Mouse (Mus musculus) c-Kit-positive CD71-positive TER-119-negative erythroid progenitor cells, embryonic 14.5 days (primary cell): ENCODE data around the gene Plb1.

ENCODE experiments used
- DNase-seq: peaks from one replicate; pipeline ENCODE4 v3.0.0-alpha.2; 2013; ENCODE audit warnings: low read depth

Plb1 gene

DNA sequence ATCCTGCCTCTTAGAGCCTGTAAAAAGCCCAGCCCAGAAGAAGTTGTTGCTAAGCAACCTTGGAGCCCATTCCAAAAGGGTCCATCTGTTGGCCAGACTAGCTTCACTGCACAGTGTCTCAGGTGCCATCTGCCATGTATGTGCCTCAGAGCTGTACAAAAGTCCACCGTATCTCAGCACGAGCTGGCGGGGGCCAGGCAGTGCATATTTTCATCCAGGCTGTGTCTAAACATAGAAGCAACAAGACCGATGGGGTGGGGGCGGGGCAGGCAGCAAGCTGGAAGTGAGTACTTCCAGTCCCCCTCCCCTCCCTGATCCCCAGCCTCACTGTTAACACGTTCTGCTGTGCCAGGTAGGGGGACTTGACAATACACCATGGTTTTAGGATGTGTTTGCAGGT is 102.7 kb downstream of the Plb1 start:
- no peak for DNase-seq

DNA sequence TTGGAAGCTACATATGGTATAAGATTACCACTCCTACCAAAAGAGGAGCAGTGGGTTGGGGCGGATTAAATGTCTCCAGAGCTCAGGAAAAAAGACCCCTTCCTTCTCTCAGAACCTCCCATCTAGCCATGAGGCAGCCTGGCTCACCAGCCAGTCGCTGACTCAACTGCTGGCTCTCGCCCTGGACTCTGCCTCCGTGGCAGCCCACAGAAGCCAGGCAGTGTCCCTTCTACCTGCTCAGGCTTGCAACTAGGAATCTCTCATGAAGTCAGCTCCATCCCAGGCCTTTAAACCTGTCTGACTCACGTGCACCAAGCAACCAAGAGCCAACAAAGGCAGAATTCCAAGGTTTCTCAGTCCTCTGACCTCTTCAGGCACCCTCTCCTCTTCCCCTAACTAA is 103.6 kb downstream of the Plb1 start:
- DNase-seq = no peak

DNA sequence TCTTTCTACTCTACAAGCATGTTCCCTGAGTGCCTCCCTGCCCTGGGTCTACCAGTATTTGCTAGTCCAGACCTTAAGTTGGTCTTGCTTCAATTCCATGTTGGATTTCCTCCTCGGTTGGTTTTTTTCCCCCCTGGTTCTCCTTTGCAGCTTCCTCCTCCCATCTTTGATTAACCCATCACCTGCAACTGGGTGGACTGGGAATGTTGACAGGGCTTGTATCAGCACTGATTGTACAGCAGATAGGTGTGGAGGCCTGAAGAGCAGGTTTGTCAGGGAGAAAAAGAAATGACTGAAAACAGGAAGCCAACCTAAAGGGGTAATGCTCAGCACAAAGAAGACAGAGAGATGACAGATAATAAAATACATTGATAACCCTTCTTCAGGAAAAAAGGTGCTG is 104.8 kb downstream of the Plb1 start:
- no peak for DNase-seq

DNA sequence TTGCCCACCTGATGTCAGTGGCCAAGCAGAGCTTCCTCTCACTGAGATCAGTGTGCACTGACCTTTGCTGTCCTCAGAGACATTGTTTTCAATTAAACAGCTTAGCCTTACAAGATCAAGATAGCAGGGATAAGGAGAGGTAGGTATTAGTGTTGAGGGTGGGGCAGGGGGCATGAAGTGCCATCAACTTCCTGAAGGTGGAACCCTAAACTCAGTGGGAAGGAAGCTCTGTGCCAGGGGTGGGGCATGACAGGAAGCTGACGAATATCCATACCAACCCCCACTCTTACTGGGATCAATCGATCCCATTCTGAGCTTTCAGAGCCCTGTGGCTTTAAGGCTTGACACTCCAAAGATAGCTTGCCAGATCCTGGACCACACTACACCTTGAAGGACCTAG is 105.8 kb downstream of the Plb1 start:
- DNase-seq = no peak

DNA sequence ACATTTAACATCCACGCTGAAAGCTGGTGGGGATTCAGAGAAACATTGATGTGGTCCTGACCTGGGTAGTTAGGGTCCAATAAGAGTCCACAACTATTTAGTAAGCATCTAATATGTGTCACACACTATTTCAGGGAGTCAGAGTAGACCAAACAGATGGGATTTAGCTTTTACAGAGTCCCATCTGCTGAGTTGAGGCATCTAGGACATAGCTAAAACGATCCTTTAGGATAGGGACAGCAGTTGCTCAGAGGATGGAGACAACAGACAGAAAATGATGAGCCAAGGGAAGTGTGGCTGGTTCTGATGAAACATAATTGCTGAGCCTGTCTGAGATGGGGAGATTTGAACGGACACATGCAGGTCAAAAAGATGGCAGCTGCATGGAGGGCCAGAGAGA is 106.3 kb downstream of the Plb1 start:
- no peak for DNase-seq

DNA sequence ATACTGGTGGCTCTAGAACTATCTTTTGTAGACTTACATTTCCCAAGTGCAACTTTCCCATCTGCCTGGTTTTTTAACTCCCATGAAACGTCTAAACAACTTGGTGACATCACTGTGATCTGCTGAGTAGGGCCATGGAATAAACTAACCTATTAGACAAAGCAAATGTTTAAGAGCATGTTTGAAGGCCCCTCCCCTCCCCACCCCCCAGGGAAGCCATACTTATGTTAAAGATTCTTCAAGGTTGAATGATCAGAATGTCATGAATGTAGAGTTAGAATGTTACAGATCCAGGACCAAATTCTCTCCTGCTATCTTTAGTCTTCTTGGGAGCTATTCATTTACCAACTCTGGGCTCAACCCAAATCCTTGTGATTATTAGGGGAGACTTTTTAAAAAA is 107.7 kb downstream of the Plb1 start:
- DNase-seq = no peak

DNA sequence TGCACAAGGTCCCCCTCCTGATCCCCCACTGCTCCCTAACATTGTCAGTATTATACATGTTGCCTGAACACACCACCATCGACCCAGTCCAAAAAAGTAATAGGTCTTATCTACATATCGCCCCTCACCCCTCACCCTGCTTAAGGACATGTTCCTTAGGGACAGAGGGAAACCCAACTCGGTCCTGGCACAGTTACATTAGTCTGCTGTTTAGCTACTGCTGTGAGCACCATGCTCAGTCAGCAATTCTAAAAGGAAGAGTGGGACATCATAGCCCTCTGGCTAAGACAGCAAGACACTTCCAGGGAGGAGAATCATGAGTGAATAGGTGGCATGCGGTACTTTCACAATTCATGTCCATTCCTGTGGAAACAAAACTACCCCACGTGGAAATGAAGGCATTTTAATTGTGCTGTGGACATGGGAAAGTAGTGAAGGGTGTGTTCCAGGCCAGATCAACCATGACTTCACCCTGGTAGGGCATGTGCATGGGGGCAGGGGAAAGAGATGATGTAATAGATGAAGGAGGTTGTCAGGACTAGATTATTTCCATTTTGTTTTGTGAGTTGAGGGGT is 110.3 kb downstream of the Plb1 start:
- DNase-seq = no peak

DNA sequence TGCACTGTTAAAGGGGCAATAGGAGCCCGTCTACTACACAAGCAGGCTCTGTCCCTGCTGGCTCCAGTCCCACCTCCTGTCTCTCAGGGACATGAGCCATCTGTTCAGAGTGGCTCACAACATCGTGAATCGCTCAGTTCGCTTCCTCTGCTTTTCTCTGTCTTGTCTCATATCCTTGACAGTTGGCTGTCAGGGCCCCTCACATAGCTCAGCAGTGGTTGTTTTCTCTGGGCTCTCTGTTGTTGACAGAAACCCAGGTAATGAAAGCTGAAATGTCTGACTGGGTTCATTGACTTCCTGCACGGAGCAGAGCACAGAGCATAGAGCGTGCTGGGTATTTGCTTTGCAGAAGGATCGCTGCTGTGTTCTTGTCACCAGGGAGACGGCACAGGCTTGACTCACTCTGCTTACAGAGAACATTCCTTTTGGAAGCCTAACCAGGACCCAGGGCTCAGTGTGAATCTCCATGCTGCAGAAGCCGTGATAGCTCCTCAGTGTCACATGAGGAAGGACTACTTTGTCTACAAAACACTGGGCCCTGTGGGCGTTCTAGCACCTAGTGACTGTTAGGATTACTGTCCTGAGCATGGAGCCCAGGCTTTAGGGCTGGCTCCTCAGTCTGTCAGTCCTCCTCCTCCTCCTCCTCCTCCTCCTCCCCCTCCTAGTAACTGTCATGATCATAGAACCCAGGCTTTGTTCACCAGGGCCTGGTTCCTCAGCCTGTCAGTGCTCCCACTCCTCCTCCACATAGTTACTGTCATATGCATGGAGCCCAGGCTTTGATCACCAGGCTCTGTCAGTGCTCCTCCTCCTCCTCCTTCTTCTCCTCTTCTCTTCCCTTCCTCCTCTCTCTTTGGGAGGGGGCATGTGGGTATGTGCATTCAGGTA is 113.8 kb downstream of the Plb1 start:
- DNase-seq = no peak

DNA sequence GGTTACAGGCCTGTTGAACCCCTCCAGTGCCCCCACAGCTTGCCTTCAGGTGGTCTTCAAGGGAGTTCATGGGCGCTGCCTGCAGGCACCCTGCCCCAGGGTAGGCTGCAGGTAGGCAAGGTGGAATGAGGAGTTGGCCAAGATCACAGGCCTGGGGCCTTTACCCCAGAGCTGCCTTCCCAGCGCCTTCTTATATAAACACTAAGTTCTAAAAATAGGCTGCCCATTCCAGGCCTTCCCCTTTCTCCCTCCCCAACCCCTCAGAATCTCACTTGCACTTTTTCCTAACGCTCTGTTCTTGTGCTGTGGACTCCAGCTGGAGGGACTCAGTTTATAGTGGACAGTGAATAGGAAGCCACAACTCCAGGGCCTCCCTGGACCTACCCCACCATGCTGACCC is 117.2 kb downstream of the Plb1 start:
- DNase-seq = no peak

DNA sequence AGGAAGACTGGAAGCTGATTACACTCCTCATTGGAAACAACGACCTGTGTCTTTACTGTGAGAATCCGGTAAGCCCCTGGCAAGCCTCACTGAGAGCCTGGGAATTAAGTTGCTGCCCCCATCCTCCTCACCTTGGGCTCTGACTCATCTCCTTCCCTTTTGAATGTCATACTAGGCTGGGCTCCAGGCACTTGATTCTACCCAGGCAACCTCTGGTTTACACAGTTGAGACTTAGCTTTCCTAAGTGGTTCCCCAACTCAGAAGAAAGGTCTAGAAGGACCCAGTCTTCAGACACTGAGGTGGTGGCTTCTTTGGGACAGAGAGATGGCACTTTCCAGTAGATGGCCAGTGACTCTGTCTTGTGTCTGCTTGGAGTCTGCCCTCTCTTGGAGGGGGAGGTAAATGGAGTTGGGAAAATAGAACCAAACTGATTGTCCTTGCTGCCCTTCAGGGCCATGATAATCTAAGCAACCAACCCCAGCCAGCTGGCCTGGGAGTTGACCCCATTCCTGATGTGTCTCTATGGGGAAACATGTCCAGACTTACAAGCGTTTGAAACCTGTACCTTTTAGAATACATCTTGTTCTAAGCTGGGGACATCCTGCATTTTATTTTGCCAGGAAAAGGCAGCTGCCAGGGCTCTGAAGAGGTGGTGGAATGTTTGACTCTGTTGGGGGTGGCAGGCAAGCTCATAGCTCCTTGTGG is 118.2 kb downstream of the Plb1 start:
- no peak for DNase-seq

DNA sequence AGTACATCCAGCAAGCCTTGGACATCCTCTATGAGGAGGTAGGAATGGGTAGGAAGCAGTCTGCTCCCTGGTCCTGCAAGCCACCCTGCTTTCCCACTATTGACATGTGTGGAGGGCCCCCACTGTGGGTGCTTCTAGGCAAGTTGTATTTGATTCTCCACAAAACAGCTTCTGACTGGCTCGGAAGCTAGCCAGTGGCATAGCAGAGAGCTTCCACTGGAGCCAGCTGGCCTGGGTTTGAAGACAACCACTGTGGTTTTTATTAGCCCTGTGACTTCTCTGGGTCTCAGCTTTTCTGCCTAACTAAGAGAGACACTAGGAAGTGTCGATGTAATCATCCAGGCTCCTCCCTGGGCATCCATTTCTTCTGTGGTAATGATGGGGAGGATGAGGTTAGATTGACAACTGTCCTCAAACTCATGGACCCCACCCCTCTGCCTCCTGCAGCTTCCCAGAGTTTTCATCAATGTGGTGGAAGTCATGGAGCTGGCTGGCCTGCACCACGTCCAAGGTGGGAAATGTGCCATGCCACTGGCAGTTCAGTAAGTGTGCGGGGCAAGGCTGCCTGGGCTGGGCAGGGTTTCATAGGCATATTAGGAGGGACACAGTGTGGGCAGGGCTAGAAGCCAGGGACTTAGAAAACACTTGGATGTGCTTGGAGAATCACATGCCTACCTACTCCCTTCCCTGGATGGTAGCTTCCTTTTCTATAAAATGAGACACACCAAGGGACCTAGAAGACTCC is 119.4 kb downstream of the Plb1 start:
- no peak for DNase-seq

DNA sequence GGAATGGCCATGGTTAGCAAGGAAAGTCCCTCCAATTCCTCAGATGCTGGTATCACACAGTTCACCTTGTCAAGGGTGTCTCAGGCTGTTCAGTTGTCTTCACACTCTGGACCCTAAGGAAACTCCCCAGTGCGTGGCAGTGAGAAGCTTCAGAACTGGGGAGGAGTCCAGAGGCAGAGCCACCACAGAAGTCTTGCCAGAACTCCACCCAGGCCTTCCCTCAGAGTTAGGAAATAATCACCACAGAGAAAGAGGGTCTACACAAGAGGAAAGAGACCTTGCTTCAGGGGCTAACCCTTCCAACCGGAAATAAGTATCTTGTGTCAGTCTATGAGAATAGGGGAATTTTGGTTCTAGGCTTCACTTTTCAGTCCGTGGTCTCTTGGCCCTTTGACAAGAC is 120.3 kb downstream of the Plb1 start:
- no peak for DNase-seq

DNA sequence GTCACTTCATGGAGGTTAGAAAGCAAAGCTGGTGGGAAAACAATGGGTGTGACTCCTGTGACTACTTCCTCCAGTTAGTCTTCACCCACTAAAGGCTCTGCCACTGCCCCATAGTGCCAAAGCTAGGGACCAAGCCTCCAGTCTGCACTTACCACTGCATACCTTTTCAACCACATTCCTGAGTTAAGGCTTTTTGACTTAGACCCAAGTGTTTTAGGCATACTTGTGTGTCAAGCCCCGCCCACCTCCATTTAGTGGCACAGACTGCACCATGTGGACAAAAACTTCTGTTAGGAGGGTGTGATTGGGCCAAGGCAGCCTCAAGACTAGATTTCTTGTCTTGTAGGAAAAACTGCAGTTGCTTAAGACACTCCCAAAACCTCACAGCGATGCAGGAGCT is 120.8 kb downstream of the Plb1 start:
- DNase-seq = no peak

DNA sequence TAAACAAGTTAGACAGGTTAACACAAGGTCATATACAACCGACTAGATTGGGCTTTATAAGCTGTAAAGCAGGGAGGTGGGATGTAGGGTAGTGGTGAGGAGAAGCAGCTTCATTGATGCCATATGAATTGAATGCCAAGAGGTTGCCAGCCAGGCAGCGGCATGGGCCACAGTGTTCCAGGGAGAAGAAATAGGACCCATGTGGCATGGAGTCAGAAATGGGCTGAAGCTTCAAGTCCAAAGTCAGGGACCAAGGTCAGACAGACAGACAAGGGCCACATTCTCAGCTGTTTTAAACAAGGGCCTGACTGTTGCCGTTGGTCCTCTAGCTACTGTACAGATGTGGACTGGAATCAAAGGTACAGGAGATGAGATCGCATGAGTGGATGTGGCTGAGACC is 128.0 kb downstream of the Plb1 start:
- no peak for DNase-seq

DNA sequence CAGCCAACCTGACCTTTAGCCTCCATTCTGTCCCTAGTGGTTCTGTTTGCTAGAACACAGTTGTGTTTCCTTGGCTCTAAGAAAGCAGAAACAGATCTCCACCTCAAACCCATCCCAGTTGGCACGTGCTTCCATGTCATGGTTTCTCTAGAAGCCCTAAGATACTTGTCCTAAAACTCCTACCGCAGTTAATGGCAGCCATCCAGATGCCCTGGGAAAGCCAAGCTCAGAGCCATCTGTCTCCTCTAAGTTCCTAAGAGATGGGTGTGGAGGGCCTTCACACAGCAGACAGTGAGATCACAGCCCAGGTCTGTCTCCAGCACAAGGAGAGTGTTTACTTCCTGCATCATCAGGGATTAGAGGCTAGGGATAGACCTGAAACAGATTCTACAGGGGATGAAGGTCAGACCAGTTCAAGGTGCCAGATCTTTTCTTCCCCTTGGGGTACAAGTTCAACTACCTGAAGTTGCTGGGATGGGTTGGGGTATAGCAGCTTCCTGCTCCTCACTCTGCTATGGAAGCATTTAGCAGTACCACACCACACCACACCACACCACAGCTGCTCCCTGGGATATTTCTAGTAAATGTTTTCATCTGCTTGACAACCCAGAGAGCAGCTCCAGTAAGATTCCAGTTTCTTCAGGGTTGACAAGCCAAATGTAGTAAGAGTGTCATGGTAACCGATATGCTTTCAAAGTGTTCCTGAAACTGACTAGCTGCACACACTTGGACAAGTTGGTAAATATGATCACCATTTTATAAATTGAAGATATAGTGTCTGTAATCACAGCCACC is 129.1 kb downstream of the Plb1 start:
- DNase-seq = no peak

DNA sequence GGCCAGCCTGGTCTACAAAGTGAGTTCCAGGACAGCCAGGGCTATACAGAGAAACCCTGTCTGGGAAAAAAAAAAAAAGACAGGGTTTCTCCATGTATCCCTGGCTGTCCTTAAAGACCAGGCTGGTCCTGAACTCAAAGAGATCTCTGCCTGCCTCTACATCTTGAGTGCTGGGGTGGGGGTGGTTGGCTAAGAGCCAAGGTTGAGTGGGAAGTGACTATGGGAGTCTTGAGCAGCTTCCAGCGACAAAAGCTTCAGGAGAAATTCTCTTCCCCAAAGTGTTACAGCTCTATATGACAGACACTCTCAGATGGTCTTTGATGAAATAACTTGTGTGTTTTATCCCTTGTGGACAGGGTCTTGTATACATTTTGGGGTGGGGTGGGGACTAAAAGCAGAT is 136.9 kb downstream of the Plb1 start:
- DNase-seq = no peak

DNA sequence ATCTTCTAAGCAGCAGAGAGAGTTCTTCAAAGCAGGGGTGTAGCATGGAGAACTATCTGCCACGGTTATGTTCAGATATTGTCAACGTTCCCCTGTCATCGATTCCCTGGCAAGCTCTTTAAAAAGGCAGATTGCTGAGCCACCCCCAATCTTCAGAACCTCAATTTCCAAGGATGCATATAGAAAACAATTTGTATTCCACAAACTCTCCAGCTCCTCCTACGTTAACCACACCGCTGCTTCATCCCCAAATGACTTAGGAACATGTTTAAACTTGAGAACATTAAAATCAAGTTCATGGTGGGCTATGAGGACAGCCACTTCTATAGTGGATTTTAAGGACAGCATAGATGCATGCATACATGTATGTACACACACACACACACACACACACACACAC is 138.7 kb downstream of the Plb1 start:
- DNase-seq = no peak

DNA sequence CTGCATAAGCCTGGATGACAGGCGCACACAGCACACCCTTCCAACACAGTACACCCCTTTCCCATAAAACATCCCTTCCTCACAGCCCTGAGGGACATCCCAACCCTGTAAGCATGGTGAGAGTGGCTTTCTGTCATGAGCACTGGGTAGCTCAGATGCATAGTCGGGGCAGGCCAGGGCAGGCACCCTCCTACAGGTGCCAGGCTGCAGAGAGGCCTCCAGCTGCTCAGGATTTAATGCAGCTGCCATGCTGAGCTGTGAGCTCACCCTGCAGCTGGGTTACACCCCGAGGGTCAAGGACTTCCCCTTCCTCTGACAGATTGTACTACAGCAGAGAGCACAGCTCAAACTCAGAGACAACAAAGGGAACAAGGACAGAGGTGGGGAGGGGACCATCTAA is 146.0 kb downstream of the Plb1 start:
- DNase-seq = no peak

DNA sequence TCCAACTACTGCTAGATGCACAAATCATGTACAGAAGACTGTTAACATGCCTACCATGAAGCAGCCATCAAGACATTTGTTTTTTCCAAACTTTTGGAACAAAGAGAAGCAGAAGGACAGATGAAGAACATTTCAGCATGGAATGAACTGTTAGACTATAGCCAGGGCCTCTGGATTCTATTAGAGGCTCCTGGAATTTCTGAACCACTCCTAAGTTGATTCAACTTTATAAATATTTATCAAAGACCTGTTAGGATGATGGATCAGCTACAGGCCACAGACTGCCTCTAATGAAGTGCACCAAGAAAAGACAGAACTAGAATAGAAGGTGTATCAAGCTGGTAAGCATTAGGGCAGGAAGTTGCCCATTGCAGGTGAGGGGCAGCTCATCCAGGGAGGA is 156.1 kb downstream of the Plb1 start:
- DNase-seq = no peak

DNA sequence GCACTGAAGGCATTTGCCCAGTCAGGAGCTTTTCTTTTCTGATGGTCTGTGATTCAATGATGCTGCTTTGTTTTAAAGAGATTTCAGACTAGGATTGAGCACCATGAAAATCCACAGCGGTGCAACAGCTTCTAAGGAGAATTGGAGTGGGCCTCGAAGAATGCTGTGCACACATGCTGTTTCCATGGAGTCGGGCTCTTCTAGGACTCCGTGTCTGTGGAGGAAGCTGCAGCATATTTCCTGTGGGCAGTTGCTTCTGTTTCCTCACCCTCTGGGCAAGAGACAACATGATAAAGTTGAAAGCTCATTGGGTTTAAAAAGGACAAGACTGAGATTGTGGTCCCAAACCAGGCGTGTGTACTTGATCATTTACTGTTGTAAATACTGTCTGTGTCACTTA is 157.8 kb downstream of the Plb1 start:
- DNase-seq = no peak

DNA sequence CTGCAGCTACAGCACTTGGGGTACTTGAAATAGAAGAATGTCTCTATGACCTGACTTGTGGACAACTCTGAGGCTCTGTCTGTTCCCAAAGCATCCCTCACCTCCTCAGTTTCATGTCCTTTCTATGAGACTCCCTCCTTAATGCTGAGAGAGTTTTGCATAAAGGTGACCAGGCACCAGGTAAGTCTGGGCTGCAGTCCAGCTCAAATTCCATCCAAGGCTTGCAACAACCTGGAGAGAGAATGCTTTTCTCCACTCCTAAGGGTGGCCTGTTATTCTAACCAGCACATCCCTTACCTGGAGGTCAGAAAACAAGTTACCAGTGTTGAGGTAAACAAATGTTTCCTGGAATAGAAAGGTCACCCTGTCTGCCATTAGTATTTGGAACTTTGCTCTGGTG is 159.8 kb downstream of the Plb1 start:
- no peak for DNase-seq

DNA sequence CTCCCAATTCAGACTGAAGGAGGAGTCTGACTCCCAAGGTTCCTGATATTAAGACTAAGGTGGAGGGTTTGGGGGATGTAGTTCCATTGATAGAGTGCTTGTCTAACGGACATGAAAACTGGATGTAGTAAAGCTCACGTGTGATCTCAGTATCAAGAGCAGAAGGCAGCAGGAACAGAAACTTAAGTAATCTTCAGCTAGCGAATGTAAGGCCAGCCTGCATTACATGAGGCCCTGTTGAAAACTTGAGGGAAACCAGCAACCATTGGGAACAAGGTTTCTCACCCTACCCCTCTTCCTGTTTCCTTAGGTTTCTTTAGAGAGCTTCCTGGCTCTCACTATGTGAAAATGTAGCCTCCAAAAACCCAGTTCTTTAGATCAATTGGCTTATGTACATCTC is 162.1 kb downstream of the Plb1 start:
- no peak for DNase-seq
